Mouse (Mus musculus) monocyte, adult 2 months (primary cell): ENCODE results near the gene Capn13.

Experiments
- DNase-seq, 2 experiments: peaks; one replicate each; pipeline ENCODE4 v3.0.0; 2022; ENCODE audit warnings: low spot score in 2 of 2, low read depth in 1 of 2

Capn13 gene

DNA sequence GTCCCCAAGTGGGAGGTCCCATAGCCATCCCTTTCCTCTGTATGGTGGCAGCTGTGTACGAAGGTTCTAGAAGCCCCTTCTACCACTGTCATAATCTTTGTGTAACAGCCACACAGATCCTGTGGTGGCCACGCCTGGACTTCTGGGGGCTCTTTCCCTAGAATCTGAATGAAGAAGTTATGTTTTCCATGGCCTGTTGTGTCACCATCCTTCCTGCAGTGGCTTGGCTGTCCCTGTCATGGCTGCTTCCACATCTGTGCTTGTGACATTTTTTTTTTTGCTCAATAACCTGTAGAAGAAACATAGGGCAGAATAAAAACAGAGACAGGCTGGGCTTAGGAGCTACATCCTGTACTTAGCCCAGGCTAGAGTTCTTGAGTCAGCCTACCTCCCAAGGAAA lies at the start of gene Capn13:
Gene Capn13 (minus strand): TSS at position 5 of the 400 bp plus-strand sequence.
- DNase-seq = no peak

DNA sequence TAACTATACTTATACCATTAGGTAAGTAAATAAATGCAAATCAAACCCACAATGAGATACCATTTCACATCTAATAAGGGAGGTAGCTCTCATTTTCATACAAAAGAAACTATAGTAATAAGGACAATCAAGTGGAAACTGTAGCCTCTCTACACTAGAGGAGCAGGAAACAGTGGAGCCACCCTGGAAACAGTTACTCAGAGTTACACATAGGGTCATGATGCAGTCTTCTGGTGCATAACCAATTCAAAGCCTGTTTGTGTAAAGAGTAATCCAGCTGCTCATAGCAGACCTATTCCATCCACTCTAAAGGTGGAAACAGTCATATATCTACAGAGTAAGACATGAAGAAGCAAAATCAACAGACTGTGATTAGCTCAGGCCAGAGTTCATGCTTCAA lies 48.4 kb upstream of the Capn13 start:
- DNase-seq = no peak

DNA sequence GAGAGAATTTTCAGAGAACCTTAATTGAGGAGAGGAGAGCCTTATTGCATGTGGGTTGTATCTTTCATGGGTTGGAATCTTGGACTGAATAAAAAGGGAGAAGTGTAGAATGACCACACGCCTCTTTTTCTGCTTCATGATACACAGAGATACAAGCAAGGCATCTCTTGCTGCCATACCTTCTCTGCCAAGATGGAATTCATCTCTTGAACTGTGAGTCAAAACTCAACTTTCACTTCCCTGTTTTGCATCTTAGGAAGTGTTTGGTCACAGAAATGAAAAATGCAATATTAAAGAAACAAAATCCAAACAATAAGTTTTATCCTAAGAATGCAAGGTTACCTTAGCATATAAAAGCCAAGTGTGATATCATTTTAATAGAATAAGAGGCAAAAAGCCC lies 40.1 kb upstream of the Capn13 start:
- no peak for DNase-seq

DNA sequence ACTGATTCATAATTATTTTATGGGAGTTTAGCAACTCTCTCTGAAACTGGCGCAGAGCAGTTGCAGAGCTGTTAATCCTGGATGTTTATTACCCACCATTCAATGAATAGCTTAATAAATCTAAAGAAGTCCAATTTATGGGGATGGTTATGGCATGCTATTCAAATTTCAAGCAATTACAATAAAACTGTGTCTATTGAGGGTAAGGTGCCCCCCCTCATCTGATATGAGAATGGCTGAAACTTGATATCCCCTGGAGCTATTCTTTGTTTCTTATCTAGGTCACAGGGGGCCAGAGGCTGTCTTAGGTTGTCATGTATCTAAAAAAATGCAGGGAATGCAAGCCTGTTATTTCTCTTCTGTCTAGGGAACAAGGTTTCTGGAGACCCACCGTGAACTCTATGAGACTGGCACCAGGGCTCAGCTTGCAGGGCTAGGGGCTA lies 31.9 kb upstream of the Capn13 start:
- DNase-seq = no peak

DNA sequence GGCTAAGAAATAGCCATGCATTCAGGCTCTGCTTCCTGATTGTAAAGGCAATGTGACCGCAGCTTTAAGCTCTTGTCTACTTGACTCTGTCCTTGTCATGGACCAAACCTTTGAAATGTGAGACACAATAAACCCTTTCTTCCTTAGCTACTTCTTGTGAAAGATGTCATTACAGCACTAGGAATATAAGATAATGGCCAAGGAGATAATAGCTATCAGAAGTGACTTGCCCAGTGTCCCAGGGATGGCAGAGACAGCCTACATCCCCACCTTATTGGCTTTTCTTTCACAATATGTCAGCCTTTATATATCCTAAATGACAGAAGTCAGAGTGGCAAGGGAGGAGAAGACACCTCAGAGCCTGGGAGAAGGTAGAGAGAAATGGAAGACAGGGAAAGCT lies 31.4 kb upstream of the Capn13 start:
- DNase-seq = no peak

DNA sequence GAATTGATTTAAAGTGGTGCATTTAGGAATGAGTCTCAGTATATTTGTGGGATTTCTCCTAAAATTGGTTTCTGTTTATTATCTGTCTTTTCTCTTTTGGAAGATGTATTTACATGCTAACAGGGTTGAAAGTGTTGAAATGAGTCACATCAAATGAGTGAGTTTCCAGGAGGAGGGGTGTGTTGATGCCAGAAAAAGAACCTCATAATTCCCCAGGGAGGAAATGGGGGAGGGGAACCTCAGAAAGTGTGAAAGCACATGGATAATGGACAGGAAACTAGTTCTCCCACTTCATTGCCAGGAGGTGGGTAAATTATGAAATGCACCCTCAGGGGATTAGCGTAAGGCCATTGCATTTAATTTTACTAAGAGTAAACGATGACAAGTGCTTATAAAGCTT lies 16.7 kb upstream of the Capn13 start:
- DNase-seq = no peak

DNA sequence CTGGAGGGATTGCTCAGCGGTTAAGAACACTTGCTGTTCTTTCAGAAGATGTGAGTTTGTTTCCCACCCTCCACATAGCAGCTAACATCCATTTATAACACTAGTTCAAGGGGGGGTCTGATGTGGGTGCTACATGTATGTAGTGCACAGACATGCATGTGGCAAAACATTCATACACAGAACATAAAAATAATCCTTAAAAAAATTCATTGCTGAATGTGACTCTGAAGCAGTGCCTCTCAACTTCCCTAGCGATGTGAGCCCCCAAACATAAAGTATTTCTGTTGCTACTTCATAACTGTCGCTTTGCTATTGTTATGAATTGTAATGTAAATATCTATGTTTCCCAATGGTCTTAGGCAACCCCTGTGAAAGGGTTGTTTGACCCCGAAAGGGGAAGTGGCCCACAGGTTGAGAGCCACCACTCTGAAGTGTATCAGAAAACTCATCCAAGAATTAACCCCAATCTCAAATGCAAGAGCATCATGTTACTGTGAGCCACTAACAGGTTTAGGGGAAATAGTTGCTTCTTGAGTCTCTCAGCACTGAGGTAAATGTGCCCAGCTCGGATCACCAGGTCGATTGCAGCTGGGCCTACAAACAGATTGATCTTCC lies 15.6 kb upstream of the Capn13 start:
- DNase-seq = peak; percentile 7 to 19

DNA sequence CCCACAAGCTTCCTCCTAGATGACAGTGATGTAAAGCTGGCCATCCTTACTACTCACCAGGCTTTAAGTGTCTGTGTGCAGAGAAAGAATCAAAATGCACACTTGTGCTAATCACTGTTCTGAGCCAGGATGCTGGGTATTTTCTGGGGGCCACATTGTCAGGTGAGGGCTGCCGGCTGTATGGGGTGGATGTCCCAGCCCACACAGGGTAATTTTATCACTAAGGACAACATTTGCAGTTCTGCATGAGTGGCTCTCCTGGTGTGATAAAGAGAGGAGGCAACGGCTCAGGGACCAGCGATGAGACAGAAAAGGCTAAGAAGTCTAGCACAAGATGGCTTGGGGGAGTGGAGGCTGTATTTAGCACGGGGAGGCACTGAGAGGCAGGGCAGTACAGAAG lies 11.2 kb upstream of the Capn13 start:
- DNase-seq = no peak

DNA sequence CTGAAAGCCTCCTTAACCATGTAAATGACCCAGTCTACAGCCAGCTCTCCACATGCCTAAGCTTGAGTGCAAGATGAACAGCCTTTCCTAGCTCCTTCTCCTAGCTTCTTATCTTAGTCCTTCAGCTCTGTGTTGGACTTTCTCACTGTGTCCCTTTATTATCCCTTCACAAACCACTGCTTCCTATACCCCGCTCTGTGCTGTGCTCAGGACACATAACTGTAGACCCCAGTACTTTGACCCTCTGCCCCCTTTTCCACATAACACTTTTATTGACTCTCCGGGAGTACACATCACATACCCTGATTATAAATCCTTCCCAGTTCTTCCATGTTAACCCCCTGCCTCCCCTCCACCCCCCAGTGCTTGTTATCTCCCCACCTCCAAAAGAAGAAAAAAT lies 606 bp upstream of the Capn13 start:
- DNase-seq = no peak

DNA sequence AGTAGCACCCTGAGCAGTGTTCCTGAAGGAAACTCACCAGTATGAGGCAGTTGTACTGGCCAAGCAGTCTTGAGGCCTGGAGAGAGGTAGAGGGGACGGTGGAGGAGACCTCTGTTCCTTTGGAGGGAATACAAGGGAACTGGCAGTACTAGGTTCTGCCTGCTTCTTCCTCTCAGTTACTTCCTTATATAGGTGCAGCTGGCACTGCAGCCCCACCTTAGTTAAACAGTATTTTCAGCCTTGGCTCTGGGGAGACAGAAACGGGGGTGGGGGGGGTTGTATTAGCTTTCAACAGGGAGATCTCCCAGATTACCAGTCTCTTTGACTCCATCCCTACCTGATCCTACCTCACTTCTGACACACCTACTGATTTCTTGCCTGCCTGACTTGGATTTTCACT lies 1.5 kb downstream of the Capn13 start:
- no peak for DNase-seq

DNA sequence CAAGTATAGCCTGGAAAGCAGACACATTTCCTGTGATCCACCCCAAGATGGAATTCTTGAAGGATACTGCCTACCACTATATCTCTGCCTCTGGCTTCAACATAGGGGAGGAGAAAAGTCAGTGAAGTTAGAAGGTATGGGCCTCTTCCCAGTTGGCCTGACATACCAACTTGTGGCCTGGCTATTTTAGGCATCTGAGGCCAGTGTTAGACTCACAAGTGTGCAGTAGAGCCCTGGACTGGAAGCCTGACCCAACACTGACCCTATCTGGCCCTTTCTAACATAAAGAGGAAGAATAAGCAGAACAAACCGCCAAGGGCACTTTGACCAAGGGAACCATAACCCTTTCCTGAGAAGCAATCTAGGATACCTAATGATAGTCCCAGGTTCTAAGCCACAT lies 7.3 kb downstream of the Capn13 start:
- no peak for DNase-seq

DNA sequence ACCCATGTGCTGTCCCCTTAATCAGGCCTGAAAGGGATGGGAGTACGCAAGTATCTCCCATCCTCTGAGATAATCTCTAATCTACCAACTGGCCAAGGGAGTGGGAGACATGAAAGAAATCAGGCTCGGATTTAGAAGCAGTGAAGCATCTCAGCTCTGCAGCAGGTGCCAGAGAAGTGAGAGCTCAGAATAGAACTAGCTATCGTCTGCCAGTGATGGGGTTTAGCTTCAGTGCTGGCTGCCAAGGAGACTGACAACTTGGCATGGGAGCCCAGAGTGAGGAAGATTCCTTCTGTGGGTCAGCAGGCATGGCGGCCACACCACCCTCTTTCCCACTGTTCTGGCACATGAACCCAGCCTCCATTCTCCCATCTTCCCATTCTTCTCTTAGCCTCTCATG lies 8.9 kb downstream of the Capn13 start:
- no peak for DNase-seq

DNA sequence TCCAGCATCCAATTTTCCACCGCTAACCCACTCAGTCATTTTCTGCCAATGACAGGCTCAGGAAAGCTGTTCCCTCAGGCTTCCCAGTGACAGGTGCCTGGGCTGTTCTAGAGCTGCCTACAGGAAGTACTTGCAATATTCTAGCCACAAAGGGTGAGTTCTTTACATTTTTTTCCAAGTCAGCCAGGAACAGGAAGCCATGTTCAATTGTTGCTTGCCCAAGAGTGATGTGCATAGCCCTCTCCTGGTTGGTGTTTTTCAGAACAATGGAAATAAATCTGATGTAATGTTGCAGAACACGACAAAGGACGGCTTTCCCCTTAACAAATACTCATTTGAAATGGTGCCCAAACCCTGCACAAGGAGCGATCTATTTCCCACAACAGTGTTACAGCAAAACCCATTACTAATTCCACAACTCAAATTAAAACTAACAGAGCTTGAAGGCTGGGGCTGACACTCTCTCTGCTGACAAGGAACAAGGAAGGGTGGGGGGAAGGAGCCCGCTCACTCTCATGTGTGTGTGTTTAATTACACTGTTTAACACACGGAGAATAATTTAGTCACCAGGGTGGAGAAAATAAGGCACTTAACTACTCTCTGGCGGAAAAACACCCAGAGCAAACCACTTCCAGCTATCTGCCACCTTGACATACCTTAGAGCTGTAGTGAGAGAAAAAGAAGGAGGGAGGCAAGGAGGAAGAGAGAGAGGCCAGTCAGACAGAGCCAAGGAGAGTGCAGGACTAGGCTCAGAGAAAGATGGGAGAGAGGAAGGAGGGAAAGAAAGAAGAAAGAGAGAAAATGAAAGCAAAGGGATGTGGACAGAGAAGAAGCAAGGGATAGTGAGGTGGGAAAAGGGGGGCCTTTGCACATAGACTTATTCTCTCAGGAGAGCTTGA lies 10.2 kb downstream of the Capn13 start:
- DNase-seq = no peak

DNA sequence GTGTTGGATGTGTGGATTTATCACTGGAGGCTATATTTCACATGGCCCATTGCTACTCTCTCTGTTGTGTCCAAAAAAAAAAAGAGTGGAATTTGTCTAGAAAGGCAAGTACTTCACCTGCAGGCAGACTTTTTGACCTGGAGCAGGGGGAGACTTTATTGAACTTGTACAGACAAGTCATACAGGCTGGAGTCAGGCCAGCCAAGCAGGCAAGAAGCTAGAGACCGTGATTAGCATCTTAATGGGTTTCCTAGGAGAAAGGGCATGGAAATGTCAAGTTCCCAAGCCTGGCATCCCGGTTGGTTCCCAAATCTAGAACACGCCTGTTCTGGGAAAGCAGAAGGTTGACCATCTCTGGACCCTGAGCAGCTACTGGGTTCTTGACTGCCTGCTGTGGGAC lies 11.3 kb downstream of the Capn13 start:
- DNase-seq = no peak

DNA sequence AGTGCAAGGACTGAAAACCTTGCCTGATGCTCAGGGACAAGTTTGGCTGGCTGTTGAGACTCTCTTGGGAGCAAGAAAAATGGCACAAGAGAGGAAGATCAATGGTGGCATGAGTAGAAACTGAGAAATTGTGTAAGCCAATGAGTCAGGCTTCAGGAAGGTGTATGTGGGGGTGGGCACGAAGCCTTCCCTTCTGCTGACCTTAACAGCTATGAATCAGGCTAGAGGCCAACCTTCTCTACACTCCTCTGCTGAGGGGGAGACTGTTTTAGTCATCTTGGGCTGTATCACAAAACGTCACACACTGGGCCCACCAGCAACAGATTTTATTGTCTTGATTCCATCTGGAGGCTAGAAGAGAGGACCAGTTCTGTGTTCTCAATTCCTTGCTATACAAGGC lies 14.1 kb downstream of the Capn13 start:
- no peak for DNase-seq

DNA sequence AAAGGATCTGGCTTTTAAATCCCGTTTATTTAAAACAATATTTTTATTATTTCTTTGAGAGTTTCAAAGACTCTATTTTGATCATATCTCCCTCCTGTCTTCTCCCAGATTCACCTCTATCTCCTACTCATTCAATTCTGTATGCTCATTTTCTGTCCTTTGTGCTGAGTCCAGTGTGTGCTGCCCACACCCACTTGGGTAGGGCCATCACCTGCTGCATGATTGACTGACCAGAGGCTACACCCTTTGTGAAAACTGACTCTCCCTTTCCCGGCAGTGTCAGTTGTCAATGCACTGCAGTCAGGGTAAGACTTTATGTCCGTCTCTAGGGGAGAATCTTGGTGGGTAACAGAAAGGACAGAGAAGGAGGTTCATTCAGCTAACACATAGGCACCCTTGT lies 14.7 kb downstream of the Capn13 start:
- DNase-seq = no peak

DNA sequence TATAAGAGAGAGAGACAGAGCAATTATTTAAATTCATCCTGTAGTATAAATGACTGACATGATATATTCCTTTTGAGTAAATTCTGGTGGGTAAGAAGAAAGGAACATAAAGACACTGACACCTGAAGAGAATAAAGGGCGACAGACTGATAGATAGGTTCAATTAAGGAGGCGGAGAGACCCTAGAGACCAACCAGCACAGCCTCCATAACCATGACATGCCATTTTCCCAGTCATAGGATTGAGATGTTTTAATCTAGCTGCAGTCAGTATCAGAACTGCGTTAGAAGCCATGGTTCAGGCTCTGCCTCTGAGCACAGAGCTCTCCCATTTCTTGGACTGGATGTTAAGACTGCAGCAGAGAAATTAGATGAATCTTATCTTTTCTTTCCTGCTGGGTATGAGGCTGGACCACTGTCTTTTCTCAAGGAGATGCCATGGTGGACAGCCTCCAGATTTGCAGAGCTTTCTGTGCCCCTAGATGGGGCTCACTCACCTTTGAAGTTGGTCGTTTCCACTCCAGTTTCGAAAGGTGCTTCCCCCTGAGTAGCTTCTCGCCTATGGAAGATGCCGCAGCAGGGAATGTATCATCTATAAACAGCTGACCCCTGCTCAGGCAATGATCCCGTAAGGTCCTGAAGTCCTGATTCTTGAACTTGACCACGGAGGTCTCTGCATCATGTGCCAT lies 18.2 kb downstream of the Capn13 start:
- no peak for DNase-seq

DNA sequence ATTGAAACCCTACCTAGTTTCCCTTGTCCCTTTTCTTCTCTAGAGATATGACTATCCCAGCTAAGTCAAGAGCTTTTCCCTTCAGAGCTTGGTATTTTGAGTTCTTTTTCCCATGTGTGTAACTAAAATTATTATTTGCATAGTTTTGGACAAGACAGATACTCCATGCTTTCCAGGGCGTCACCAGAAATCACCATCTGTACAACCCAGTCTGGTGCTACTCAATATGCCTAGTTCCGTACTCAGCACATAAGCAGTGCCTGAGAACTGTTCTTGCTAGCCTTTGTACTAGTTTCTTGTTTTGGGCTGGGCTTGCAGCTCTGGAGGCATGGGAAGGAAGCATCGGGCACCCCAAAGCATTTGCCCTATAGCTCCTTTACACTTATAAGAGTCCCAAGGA lies 19.0 kb downstream of the Capn13 start:
- no peak for DNase-seq

DNA sequence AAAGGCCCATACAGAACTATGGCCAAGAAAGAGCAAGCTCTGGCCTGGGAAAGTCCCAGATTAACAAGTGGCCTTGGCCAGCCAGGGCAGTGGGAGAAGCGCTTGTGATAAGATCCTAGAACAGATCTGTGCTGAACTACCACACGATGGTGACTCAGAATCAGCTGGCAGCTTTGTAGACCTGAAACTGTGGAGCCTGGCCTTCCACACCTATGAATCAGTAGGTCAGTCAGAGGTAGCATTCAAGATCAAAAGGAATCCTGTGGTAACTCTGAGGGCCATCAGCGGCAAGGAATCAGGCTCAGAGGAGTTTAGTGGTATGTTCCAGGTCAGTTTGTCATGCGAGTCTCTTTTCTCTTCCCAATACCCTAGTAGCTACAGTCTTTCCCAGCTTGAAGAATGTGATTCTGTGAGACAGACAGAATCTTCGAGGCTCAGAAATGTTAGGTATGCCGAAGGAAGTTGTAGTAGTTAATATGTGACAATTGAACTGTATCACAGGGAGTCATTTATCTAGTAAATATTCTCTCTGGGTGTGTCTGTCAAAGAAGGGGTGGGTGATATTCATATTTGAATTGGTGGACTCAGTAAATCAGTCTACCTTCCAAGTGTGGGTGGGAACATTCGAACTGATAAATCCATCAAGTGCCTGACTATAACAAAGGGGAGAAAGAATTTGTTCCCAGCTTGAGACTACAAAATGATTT lies 22.7 kb downstream of the Capn13 start:
- no peak for DNase-seq

DNA sequence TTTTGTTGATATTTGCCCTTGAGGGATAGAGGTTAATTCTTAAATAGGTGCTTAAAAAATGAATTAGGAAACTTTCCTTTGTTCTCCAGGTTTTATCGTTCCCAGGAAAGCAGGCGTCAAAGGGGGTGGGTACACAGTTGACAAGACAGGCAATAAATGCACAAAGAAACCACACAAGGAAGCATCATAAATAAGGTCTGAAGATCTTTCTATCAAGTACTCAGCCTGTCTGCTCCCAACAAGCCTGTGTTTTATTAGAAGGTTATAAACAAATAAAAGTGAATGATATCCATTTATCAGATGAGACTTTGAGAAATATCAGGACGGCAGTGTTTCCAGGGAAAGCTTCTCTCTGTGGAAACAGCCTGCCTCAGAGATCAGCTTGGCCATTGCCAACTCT lies 33.3 kb downstream of the Capn13 start:
- no peak for DNase-seq

DNA sequence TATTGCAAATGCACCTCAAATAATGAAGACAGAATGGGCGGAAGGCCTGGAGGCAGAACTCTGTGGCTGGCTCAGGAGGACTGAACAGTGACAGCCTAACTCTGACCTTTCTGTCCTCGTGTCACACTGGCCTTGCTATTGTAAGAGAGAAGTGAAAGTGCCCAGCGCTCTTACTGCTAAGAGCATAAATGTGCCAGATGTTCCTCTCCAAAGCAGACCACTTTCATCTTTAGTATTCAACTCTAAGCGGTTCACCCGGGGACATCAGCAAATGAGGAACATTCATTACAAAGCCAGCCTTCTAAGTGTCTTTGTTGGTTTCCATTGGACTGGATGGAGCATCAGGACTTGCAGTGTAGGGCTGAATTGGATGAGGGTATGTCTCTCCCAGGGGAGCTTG lies 39.6 kb downstream of the Capn13 start:
- DNase-seq = peak; percentile 17 to 21
